Comparison of ENCODE assay signal across 8 mouse cellular contexts in genomic region chr13:41000926-41001639, GRCm38 (mm10). TPM values are rescaled to one million over a fixed set of nuclear protein-coding genes. Genes with fewer than 3 reads are reported as not detected.
DNase-seq lines count a peak whose midpoint lies in the region; ATAC-seq and TF ChIP-seq lines count a peak whose summit lies in the region.

TSS of gene Pak1ip1 (plus strand) at chr13:41001023.

- TF ChIP-seq POLR2A in cortical plate, adult 2 months (IDR thresholded peaks at IDR 0.05; ENCODE audit: extremely low read depth, insufficient read depth, low read length), result peak; percentile 56; the same call in 1 of the 2 replicates

- no peak for TF ChIP-seq CTCF in cortical plate, adult 2 months (IDR thresholded peaks at IDR 0.05; ENCODE audit: extremely low read depth, insufficient read depth, low read length)

- ATAC-seq in activated CD4-positive, CD25-positive, alpha-beta regulatory T cell, adult 4 months, result peak; percentile 91
- ATAC-seq in megakaryocyte progenitor cell, adult 5-6 weeks (replicated peaks; ENCODE audit: poor library complexity), result peak; percentile 94

- DNase-seq in gastrocnemius, postnatal 10 days, result peak; percentile 91
- peak; percentile 97 for DNase-seq in induced T-regulatory cell, adult 2 months (ENCODE audit: low read depth)
- peak; percentile 83 to 92 for DNase-seq in left cerebral cortex, adult 9 months (ENCODE audit: low spot score in 2 of 2)
- peak; percentile 94 for DNase-seq in right cerebral cortex, postnatal 14 days
- DNase-seq in urinary bladder, postnatal 36 days (ENCODE audit: low spot score in 2 of 2), result peak; percentile 91

- H3K4me1 ChIP-seq in cortical plate, adult 2 months (ENCODE audit: control insufficient read depth, insufficient read depth, low read length), result peaks cover 2% of the 10 kb centered on the region

- H3K27ac ChIP-seq in cortical plate, adult 2 months (ENCODE audit: insufficient read depth, low read length), result peak within 1 kb of the TSS; percentile 90

- peak within 1 kb of the TSS; percentile 53 for H3K4me3 ChIP-seq in cortical plate, adult 2 months (ENCODE audit: insufficient read depth, low read length)

RNA-seq across cellular contexts. Expression of gene Pak1ip1, which starts in this region (rescaled TPM):
- polyA plus RNA-seq in activated CD4-positive, CD25-positive, alpha-beta regulatory T cell, adult 4 months (2017; shearing (Covaris generic)), result 10 to 100 TPM; 70.4 to 94.2 TPM
- polyA plus RNA-seq in cortical plate, adult 2 months (2012; rRNA removed), result 49.9 and 50.7 TPM in 2 replicates
- total RNA-seq in gastrocnemius, postnatal 10 days (2021), result 10 to 100 TPM; 28.7 to 29.0 TPM
- 53.8 and 66.7 TPM in 2 replicates for total RNA-seq in megakaryocyte progenitor cell, adult 5-6 weeks (2015)
- total RNA-seq in megakaryocyte progenitor cell, adult 5-6 weeks (2017), result 108 and 112 TPM in 2 replicates

Comparison
In these comparisons a context has a peak if more than half of its experiments do, and no peak if none do; other contexts are left out.
1. Peak in every context shown above with its lines: DNase-seq, ATAC-seq, H3K4me3 ChIP-seq and H3K27ac ChIP-seq.